Mouse (Mus musculus): Measurements from ENCODE around the gene Pacs2. TPM values are rescaled to one million over a fixed set of nuclear protein-coding genes. Genes with fewer than 3 reads are reported as not detected.

The Pacs2 gene
- polyA plus RNA-seq, 1 experiment from 2014 or later, result 7.3 TPM

GRCm38 (mm10) chr12:113119516-113120410 is 105.5 kb downstream of the Pacs2 start:
- H3K27ac ChIP-seq (ENCODE audit: low read length), result no peak overlapping the region
- H3K4me1 ChIP-seq (ENCODE audit: control insufficient read depth, insufficient read depth, low read length), result peaks cover 3% of the 10 kb centered on the region; the same call in 1 of the 2 replicates
- WGBS, result 84% methylated on average over 20 of the region's 20 CpGs
- H3K27me3 ChIP-seq (replicated peaks; ENCODE audit: control insufficient read depth, insufficient read depth, low read length), result no peaks in the 10 kb centered on the region
- H3K9me3 ChIP-seq (ENCODE audit: control insufficient read depth, low read length), result no peaks in the 10 kb centered on the region
- peak; percentile 70 for ATAC-seq
- no peak overlapping the region for H3K4me2 ChIP-seq (ENCODE audit: low read depth, low read length)
- peaks cover 52% of the 10 kb centered on the region for H3K36me3 ChIP-seq (ENCODE audit: control insufficient read depth, insufficient read depth, low read length)
- no peak overlapping the region for H3K9ac ChIP-seq (ENCODE audit: low read depth, low read length)
- H3K4me3 ChIP-seq (ENCODE audit: low read length), result no peak overlapping the region

Small RNAs within 50 kb of the gene (microRNA-seq; reads per million reads assigned to microRNA genes)
- not detected for gene Gm44471

Other genes with a start within 250 kb of the Pacs2 start
- gene Ahnak2, start 211.9 kb upstream of the Pacs2 start, polyA plus RNA-seq (2015; fragmentation: Nextera tagmentation; extraction: Ambion mirVana), result 2.3 and 2.8 TPM in 2 replicates
- 3.4 and 4.1 TPM in 2 replicates for gene Clba1, start 205.6 kb upstream of the Pacs2 start, polyA plus RNA-seq (2015; fragmentation: Nextera tagmentation; extraction: Ambion mirVana)
- gene Cdca4, start 185.1 kb upstream of the Pacs2 start, polyA plus RNA-seq (2015; fragmentation: Nextera tagmentation; extraction: Ambion mirVana), result 69.2 and 79.6 TPM in 2 replicates
- 0.40 and 0.48 TPM in 2 replicates for gene Gpr132, start 146.3 kb upstream of the Pacs2 start, polyA plus RNA-seq (2015; fragmentation: Nextera tagmentation; extraction: Ambion mirVana)
- 2.2 and 2.4 TPM in 2 replicates for gene Jag2, start 84.7 kb upstream of the Pacs2 start, polyA plus RNA-seq (2015; fragmentation: Nextera tagmentation; extraction: Ambion mirVana)
- 100 and 102 TPM in 2 replicates for gene Nudt14, start 72.4 kb upstream of the Pacs2 start, polyA plus RNA-seq (2015; fragmentation: Nextera tagmentation; extraction: Ambion mirVana)
- gene Btbd6, start 38.0 kb upstream of the Pacs2 start, polyA plus RNA-seq (2015; fragmentation: Nextera tagmentation; extraction: Ambion mirVana), result 20.2 and 20.9 TPM in 2 replicates
- 36.5 and 41.6 TPM in 2 replicates for gene Brf1, start 13.8 kb upstream of the Pacs2 start, polyA plus RNA-seq (2015; fragmentation: Nextera tagmentation; extraction: Ambion mirVana)
- gene Tex22, start 60.0 kb downstream of the Pacs2 start, polyA plus RNA-seq (2015; fragmentation: Nextera tagmentation; extraction: Ambion mirVana), result not detected in 2 replicates
- 8.0 TPM in 2 replicates for gene Mta1, start 83.8 kb downstream of the Pacs2 start, polyA plus RNA-seq (2015; fragmentation: Nextera tagmentation; extraction: Ambion mirVana)
- 124 and 130 TPM in 2 replicates for gene Crip2, start 125.7 kb downstream of the Pacs2 start, polyA plus RNA-seq (2015; fragmentation: Nextera tagmentation; extraction: Ambion mirVana)
- 489 and 523 TPM in 2 replicates for gene Crip1, start 131.8 kb downstream of the Pacs2 start, polyA plus RNA-seq (2015; fragmentation: Nextera tagmentation; extraction: Ambion mirVana)
- gene Tedc1, start 141.9 kb downstream of the Pacs2 start, polyA plus RNA-seq (2015; fragmentation: Nextera tagmentation; extraction: Ambion mirVana), result 21.4 and 22.7 TPM in 2 replicates
- gene Tmem121, start 171.4 kb downstream of the Pacs2 start, polyA plus RNA-seq (2015; fragmentation: Nextera tagmentation; extraction: Ambion mirVana), result 5.6 and 5.8 TPM in 2 replicates

Data from intestine, embryonic 16.5 days (tissue).